Mouse (Mus musculus): ENCODE measurements around the gene Rundc3a.
A peak's percentile ranks its signal among the peaks of the same experiment; 100 is the strongest.
"Not testable (repeated sequence)": the region's sequence is repeated elsewhere in the genome, so short reads cannot be mapped to it uniquely, and the experiment has no call there.

Gene Rundc3a

GRCm38 (mm10) chr11:102408888-102409794, 15.9 kb downstream of the Rundc3a start:
- DNase-seq (ENCODE audit: inconsistent ontology term): no peak

GRCm38 (mm10) chr11:102409795-102410330, 16.7 kb downstream of the Rundc3a start:
- no peak for DNase-seq (ENCODE audit: inconsistent ontology term)

- DNase-seq (ENCODE audit: inconsistent ontology term): not testable (repeated sequence)
These were observed 17.1 kb downstream of the Rundc3a start for GRCm38 (mm10) chr11:102410345-102410744.

- DNase-seq (ENCODE audit: inconsistent ontology term): no peak
These were observed 17.9 kb downstream of the Rundc3a start for GRCm38 (mm10) chr11:102411061-102411460.

GRCm38 (mm10) chr11:102411704-102412103, 18.5 kb downstream of the Rundc3a start:
- DNase-seq (ENCODE audit: inconsistent ontology term): peak; percentile 88

GRCm38 (mm10) chr11:102413059-102413458, 19.9 kb downstream of the Rundc3a start:
- DNase-seq (ENCODE audit: inconsistent ontology term): no peak

GRCm38 (mm10) chr11:102415034-102415802, 22.0 kb downstream of the Rundc3a start:
- no peak for DNase-seq (ENCODE audit: inconsistent ontology term)

GRCm38 (mm10) chr11:102417160-102417559, 24.0 kb downstream of the Rundc3a start:
- no peak for DNase-seq (ENCODE audit: inconsistent ontology term)

- DNase-seq (ENCODE audit: inconsistent ontology term): no peak
These were observed 25.7 kb downstream of the Rundc3a start for GRCm38 (mm10) chr11:102418887-102419286.

GRCm38 (mm10) chr11:102421559-102421958, 28.4 kb downstream of the Rundc3a start:
- no peak for DNase-seq (ENCODE audit: inconsistent ontology term)

- no peak for DNase-seq (ENCODE audit: inconsistent ontology term)
These were observed 31.5 kb downstream of the Rundc3a start for GRCm38 (mm10) chr11:102424666-102425065.

GRCm38 (mm10) chr11:102425555-102426316, 32.5 kb downstream of the Rundc3a start:
- DNase-seq (ENCODE audit: inconsistent ontology term): no peak

GRCm38 (mm10) chr11:102428981-102429540, 35.9 kb downstream of the Rundc3a start:
- no peak for DNase-seq (ENCODE audit: inconsistent ontology term)

- no peak for DNase-seq (ENCODE audit: inconsistent ontology term)
These were observed 36.3 kb downstream of the Rundc3a start for GRCm38 (mm10) chr11:102429551-102429950.

- peak; percentile 96 for DNase-seq (ENCODE audit: inconsistent ontology term)
These were observed 37.2 kb downstream of the Rundc3a start, which contains the start of gene Grn for GRCm38 (mm10) chr11:102430121-102431017. Gene Grn (plus strand): TSS chr11:102430315.

GRCm38 (mm10) chr11:102431018-102431645, 37.9 kb downstream of the Rundc3a start:
- peak; percentile 83 for DNase-seq (ENCODE audit: inconsistent ontology term)

- DNase-seq (ENCODE audit: inconsistent ontology term): no peak
These were observed 38.5 kb downstream of the Rundc3a start for GRCm38 (mm10) chr11:102431728-102432114.

- DNase-seq (ENCODE audit: inconsistent ontology term): no peak
These were observed 39.1 kb downstream of the Rundc3a start for GRCm38 (mm10) chr11:102432115-102432843.

- DNase-seq (ENCODE audit: inconsistent ontology term): no peak
These were observed 39.7 kb downstream of the Rundc3a start for GRCm38 (mm10) chr11:102432896-102433295.

Data from Muller cell, postnatal 12 days (primary cell).